Mouse (Mus musculus): ENCODE measurements at regions not wholly inside any gene's neighbourhood (a gene's known extent, or its start where the extent isn't known, plus 50 kb on each side); places are given as distances from the start of the nearest gene placed in this dataset.
A peak's percentile ranks its signal among the peaks of the same experiment; 100 is the strongest.

DNA sequence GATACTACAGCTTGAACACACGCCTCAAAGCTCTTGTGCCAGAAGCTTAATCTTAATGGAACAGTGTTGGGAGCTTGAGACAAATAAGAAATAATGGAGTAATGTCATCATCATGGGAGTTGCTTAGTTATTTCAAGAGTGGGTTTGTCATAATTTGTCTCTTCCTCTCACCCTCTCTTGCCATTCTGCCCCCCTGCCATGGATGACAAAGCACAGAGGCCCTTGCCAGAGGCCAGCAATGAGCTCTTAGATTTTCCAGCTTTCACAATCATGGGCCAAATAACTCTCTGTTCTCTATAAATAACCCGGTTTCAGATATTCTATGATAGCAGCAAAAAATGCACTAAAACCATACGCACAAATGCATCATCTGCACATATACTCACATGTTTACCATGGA is 174.1 kb downstream of the Snx10 start:
- ATAC-seq, result no peak
- Histone ChIP-seq H3K4me3 (ENCODE audit: low read depth, low read length) (no peak overlapping the region), H3K27ac (ENCODE audit: low read length) (no peak overlapping the region), H3K4me2 (replicated peaks; ENCODE audit: low read depth, low read length) (no peak overlapping the region), H3K9me3 (ENCODE audit: low read length) (no peaks in the 10 kb centered on the region), H3K9ac (replicated peaks; ENCODE audit: low read depth) (no peak overlapping the region), H3K36me3 (ENCODE audit: insufficient read depth, low read length) (no peaks in the 10 kb centered on the region), H3K27me3 (replicated peaks; ENCODE audit: insufficient read depth, low read length) (no peaks in the 10 kb centered on the region), H3K4me1 (ENCODE audit: insufficient read depth, low read depth, low read length) (no peaks in the 10 kb centered on the region)
- no peak for TF ChIP-seq EP300 (IDR thresholded peaks at IDR 0.05)
- no peak for TF ChIP-seq CTCF (IDR thresholded peaks at IDR 0.05)
- DNase-seq (ENCODE audit: low spot score), result no peak
- 84% methylated on average over 3 of the region's 3 CpGs for WGBS

DNA sequence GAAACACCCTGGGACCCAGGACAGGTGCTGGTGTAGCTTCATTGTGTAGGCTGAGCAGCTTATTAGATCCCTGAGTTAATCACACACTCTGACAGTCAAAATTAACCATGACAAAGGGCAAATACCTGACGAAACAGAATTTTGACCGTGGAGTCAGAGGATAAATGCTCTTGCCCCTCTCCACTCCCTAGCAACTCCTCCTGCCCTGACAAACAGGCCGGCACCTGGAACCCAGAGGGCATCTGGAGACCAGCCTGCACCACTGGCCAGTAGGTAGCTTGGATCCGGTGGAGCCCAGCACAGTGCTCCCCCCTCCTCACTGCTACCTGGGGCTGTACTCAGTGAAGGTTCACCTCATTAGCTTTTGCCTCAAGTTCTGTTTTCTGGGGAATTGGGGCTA is 174.5 kb downstream of the Snx10 start:
- WGBS, result 79% methylated on average over 4 of the region's 4 CpGs
- DNase-seq (ENCODE audit: low spot score), result no peak

DNA sequence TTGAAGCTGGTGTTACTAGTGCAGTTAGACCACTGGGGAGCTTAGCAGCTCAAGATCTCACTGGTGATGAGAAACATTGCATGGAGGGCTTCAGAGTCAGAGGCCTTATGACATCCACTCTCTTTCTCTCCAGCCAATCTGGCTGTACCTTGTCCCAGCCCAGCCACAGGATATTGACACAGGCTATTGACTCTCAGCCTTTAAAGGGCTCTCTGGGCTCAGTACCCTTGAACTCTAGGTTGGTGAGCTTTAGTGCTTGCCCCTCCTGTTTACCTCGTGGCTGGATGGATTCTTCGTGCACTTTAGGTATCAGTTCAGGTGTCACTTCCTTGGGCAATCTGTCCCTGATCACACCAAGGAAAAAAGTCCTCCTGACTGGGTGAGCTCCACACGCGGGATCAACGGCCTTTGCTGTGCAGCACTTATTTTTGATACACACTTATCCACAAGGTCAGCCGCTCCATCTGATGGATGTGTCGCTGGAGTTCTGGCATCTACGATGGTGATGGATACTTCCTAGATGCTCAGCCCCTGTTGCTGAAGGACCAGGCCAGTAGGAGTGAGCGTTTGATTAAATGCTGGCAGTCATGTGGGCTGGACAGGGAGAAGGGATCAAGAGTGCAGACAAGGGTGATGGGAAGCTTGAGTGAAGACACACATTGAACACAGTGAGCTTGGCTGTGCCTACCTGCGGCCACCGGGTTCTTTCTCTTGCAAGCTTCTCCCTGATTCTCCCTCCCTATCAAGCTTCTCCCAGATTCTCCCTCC is 177.7 kb downstream of the Snx10 start:
- Histone ChIP-seq H3K27me3 (replicated peaks; ENCODE audit: insufficient read depth, low read length) (no peaks in the 10 kb centered on the region), H3K4me3 (ENCODE audit: low read depth, low read length) (no peak overlapping the region), H3K4me1 (ENCODE audit: insufficient read depth, low read depth, low read length) (no peaks in the 10 kb centered on the region), H3K9me3 (ENCODE audit: low read length) (no peaks in the 10 kb centered on the region), H3K9ac (replicated peaks; ENCODE audit: low read depth) (no peak overlapping the region), H3K4me2 (replicated peaks; ENCODE audit: low read depth, low read length) (no peak overlapping the region), H3K36me3 (ENCODE audit: insufficient read depth, low read length) (no peaks in the 10 kb centered on the region), H3K27ac (ENCODE audit: low read length) (no peak overlapping the region)
- TF ChIP-seq EP300 (IDR thresholded peaks at IDR 0.05) (no peak), CTCF (IDR thresholded peaks at IDR 0.05) (no peak)
- WGBS, result 63% methylated on average over 11 of the region's 11 CpGs
- no peak for DNase-seq (ENCODE audit: low spot score)
- peak; percentile 38; the same call in 1 of the 2 replicates for ATAC-seq

More for the DNA sequence above, 174.5 kb downstream of the Snx10 start:
- TF ChIP-seq EP300 (IDR thresholded peaks at IDR 0.05) (no peak), CTCF (IDR thresholded peaks at IDR 0.05) (no peak)
- Histone ChIP-seq H3K9ac (replicated peaks; ENCODE audit: low read depth) (no peak overlapping the region), H3K36me3 (ENCODE audit: insufficient read depth, low read length) (no peaks in the 10 kb centered on the region), H3K4me3 (ENCODE audit: low read depth, low read length) (no peak overlapping the region), H3K4me2 (replicated peaks; ENCODE audit: low read depth, low read length) (no peak overlapping the region), H3K27ac (ENCODE audit: low read length) (no peak overlapping the region), H3K27me3 (replicated peaks; ENCODE audit: insufficient read depth, low read length) (no peaks in the 10 kb centered on the region), H3K4me1 (ENCODE audit: insufficient read depth, low read depth, low read length) (no peaks in the 10 kb centered on the region), H3K9me3 (ENCODE audit: low read length) (no peaks in the 10 kb centered on the region)
- no peak for ATAC-seq

DNA sequence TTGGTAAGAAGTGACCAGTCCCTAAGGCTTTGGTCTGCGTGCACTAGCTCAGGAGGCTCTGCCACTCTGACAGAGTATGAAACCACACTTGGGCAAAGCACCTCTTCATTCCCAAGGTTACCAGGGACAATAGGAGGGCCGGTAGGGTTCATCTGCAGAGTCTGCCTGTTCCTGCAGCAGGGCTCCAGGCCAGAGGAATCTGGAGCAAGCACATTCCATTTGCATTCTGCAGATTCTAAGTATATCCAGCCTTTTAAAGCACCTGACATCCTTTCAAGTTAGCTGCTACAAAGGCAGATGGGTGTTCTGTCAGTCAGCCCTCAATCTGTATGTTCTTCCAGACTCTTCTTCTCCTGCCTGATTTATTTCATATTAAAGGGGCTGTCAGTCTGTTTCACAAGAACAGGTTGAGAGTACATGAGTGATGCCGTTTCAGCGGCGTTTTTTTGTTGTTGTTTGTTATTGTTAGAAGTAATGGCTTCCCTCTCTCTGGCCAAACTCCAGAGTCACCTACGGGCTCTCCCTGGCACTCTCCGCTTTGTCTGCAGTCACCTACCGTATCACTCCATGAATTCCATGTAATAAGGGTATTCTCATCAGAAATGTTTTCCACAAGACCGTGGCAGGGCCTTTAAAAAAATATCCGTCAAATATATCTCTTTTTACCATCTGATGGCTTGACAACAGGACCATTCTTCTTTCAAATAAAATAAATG is 178.9 kb downstream of the Snx10 start:
- TF ChIP-seq CTCF (IDR thresholded peaks at IDR 0.05) (no peak), EP300 (IDR thresholded peaks at IDR 0.05) (no peak)
- Histone ChIP-seq H3K9ac (replicated peaks; ENCODE audit: low read depth) (no peak overlapping the region), H3K4me2 (replicated peaks; ENCODE audit: low read depth, low read length) (no peak overlapping the region), H3K4me1 (ENCODE audit: insufficient read depth, low read depth, low read length) (no peaks in the 10 kb centered on the region), H3K9me3 (ENCODE audit: low read length) (no peaks in the 10 kb centered on the region), H3K4me3 (ENCODE audit: low read depth, low read length) (no peak overlapping the region), H3K36me3 (ENCODE audit: insufficient read depth, low read length) (no peaks in the 10 kb centered on the region), H3K27ac (ENCODE audit: low read length) (no peak overlapping the region), H3K27me3 (replicated peaks; ENCODE audit: insufficient read depth, low read length) (no peaks in the 10 kb centered on the region)
- WGBS, result 52% methylated on average over 10 of the region's 10 CpGs
- peak; percentile 64 for ATAC-seq
- DNase-seq (ENCODE audit: low spot score), result peak; percentile 48

DNA sequence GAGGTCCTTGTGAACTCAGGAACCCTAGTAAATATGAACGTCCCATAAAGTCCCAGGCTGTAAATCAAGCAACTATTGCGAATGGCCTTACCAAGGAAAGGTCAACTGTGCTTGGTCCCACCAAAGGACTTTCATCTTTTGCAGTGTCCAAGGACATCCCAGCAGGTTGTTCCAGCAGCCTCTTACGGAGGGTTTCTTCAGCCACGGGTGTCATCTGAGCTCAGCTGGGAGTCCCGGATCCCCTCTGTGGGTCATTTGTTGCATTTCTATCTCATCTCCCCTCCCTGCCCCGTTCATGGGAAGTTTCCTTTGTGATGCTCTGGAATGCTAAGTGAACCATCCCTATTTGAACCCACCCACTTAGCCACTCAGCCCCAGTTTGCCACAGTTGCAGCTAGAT is 184.3 kb downstream of the Snx10 start:
- no peaks in the 10 kb centered on the region for H3K27me3 ChIP-seq (replicated peaks; ENCODE audit: insufficient read depth, low read length)
- no peak for DNase-seq (ENCODE audit: low spot score)
- H3K9ac ChIP-seq (replicated peaks; ENCODE audit: low read depth), result no peak overlapping the region
- 53% methylated on average over 6 of the region's 6 CpGs for WGBS
- no peak for ATAC-seq
- H3K4me2 ChIP-seq (replicated peaks; ENCODE audit: low read depth, low read length), result no peak overlapping the region
- no peaks in the 10 kb centered on the region; the same call in 1 of the 2 replicates for H3K4me1 ChIP-seq (ENCODE audit: insufficient read depth, low read depth, low read length)
- TF ChIP-seq EP300 (IDR thresholded peaks at IDR 0.05) (no peak), CTCF (IDR thresholded peaks at IDR 0.05) (no peak)
- H3K9me3 ChIP-seq (ENCODE audit: low read length), result no peaks in the 10 kb centered on the region
- no peaks in the 10 kb centered on the region for H3K36me3 ChIP-seq (ENCODE audit: insufficient read depth, low read length)
- no peak overlapping the region for H3K4me3 ChIP-seq (ENCODE audit: low read depth, low read length)
- no peak overlapping the region for H3K27ac ChIP-seq (ENCODE audit: low read length)

DNA sequence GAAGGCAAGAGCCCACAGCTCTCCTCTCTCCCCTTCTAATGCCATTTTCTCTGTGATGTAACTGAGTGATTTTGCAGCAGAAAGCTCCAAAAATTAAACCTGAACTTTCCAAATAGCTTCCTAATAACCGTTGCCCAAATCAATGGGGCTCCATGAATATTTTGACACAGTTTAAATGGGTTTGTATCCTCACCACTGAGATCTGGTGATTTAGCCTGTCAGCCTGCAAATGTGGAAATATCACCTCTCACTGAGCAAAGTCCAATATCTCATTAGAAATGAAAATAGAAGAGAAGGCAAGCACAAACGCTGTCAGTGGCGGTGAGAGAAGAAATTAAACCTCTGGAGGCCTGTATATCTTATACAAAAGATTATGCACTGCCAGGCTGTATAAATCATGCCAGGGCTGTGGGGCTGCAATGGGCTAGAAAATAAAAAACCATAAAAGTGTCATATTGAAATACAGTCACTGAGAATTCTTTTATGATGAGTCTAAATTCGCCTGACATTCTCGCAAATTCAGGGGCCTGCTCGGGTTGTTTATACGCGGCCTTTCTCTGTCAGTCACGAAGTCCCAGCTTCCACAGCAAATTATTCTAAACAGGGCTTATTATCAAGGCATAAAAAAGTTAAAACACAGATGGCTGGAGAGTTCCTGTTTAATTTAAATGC is 185.1 kb downstream of the Snx10 start:
- DNase-seq (ENCODE audit: low spot score) (no peak), ATAC-seq (no peak)
- no peaks in the 10 kb centered on the region; the same call in 1 of the 2 replicates for H3K4me1 ChIP-seq (ENCODE audit: insufficient read depth, low read depth, low read length)
- H3K4me3 ChIP-seq (ENCODE audit: low read depth, low read length), result no peak overlapping the region
- H3K9ac ChIP-seq (replicated peaks; ENCODE audit: low read depth), result no peak overlapping the region
- H3K4me2 ChIP-seq (replicated peaks; ENCODE audit: low read depth, low read length), result no peak overlapping the region
- H3K27ac ChIP-seq (ENCODE audit: low read length), result no peak overlapping the region
- no peaks in the 10 kb centered on the region for H3K9me3 ChIP-seq (ENCODE audit: low read length)
- TF ChIP-seq CTCF (IDR thresholded peaks at IDR 0.05) (no peak), EP300 (IDR thresholded peaks at IDR 0.05) (no peak)
- no peaks in the 10 kb centered on the region for H3K27me3 ChIP-seq (replicated peaks; ENCODE audit: insufficient read depth, low read length)
- WGBS, result 63% methylated on average over 9 of the region's 9 CpGs
- no peaks in the 10 kb centered on the region for H3K36me3 ChIP-seq (ENCODE audit: insufficient read depth, low read length)
